Mouse (Mus musculus): Measurements from ENCODE around the gene Oosp2. TPM values are rescaled to one million over a fixed set of nuclear protein-coding genes. Genes with fewer than 3 reads are reported as not detected.

Gene Oosp2
- total RNA-seq (2022): not detected

DNA sequence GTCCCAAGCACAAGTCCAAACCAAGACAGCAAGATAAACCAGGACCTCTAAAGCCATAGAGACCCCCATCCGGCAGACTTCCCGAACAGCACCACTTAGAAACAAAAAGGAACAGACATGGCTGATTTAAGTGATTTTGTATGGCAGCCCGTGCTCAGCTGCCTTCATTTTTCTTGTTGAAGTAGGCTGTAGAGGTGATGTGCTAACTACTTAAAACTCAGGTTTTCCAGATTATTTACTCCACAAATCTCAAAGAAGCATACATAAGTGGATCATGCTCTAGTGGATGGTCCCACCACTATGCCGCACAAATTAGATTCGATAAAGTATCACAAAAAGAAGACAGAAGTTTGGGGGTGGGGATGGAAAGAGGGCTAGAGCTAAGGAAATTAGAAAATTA is at the start of gene Oosp2:
Gene Oosp2, minus strand, starts transcription at position 101 of the 400 bp plus-strand sequence.
- no peak for DNase-seq (ENCODE audit: low spot score in 2 of 2)

DNA sequence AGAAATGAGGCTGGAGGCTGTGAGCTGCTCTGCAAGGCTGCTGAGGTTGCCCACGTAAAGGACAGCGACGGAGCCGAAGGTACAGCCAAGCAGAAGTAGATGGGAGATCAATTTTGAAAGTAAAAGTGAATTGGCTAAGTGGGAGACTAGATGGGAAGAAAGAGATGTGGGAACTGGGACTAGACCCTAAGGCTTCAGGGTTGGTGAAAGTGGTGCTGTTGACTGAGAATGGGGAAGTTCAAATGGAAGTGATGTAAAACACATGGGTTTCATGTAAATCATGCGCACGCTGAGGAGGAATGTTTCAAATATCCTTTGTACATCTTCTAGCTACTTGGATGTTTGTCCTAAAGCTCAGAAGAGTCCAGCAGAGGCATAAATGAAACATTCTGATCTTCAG is 38.0 kb upstream of the Oosp2 start:
- no peak for DNase-seq (ENCODE audit: low spot score in 2 of 2)

GRCm38 (mm10) chr19:11696755-11697154 is 36.4 kb upstream of the Oosp2 start, which contains the start of gene Oosp3:
TSS of gene Oosp3 (plus strand) at chr19:11697055.
- no peak for DNase-seq (ENCODE audit: low spot score in 2 of 2)

DNA sequence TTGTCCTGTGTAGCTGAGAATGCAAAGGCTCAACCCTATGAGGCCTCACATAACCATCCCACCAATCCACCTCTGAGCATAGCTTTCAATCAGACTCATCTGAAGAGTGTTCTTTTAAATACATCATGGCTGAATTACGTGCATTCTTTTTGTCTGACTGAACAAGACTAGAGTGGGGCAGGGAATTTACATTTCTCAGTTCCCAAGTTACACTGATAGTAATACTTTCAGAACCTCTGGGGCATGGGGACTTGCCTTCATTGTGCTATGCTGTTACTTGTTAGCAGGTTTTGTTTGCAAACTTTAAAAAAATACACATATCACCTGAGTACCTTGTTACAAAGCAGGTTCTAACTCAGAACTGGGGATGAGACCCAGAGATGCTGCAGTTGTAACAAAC is 31.1 kb upstream of the Oosp2 start:
- DNase-seq (ENCODE audit: low spot score in 2 of 2): no peak

DNA sequence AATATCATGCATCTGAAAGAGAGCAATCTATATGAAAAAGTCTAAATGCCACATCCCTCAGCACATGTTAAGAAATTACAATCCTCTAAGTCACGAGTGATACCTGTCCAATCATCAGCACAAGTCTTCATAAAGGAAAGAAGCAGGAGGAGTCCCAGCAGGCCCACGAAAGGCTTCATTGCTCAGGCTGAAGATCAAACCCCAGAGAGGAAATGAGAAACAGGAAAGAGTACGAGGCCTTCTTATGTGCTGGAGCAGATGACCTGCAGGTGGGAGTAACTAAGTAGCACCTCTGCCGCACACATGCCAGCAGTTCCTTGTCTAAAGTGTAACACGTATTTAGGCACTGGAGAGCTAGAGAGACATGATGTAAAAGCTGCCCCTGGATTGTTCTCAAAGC is 30.5 kb upstream of the Oosp2 start, which contains the start of gene Oosp1:
Gene Oosp1, minus strand, starts transcription at position 312 of the 400 bp plus-strand sequence.
- DNase-seq (ENCODE audit: low spot score in 2 of 2): no peak

DNA sequence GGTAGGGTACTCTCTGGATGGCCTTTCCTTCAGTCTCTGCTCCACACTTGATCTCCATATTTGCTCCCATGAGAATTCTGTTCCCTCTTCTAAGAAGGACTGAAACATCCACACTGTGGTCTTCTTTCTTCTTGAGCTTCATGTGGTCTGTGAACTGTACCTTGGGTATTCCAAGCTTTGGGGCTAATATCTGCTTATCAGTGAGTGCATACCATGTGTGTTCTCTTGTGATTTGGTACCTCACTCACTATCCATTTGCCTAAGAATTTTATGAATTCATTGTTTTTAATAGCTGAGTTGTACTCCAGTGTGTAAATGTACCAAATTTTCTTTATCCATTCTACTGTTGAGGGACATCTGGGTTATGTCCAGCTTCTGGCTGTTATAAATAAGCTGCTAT is 1.2 kb upstream of the Oosp2 start:
- DNase-seq (ENCODE audit: low spot score in 2 of 2): no peak

- no peak for DNase-seq (ENCODE audit: low spot score in 2 of 2)
Measured at GRCm38 (mm10) chr19:11659142-11659541, 1.2 kb downstream of the Oosp2 start.

- no peak for DNase-seq (ENCODE audit: low spot score in 2 of 2)
Measured at GRCm38 (mm10) chr19:11649564-11649963, 10.8 kb downstream of the Oosp2 start.

GRCm38 (mm10) chr19:11646166-11646565 is 14.2 kb downstream of the Oosp2 start:
- no peak for DNase-seq (ENCODE audit: low spot score in 2 of 2)

DNA sequence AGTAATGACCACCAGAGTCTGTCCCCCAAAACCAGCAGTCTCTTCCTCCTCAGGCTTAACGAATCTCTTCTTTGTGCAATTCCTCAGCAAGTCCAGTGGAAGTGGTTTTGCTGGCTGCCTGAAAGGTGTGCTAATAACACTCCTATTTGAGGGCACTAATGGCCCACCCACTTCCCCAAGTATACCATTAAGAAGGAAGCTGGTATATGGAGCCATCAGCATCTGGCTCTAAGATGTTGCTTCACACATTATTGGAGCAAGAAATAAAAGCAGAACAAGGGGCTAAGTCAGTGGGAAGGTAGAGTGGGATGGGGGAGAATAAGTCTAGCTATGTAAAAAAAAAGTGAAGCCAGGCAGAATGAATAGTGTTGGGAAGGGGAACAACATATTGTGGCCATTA is 19.6 kb downstream of the Oosp2 start, which contains the start of gene Ms4a3:
Gene Ms4a3, minus strand, starts transcription at position 120 of the 400 bp plus-strand sequence.
- no peak for DNase-seq (ENCODE audit: low spot score in 2 of 2)

- no peak for DNase-seq (ENCODE audit: low spot score in 2 of 2)
Measured at GRCm38 (mm10) chr19:11639038-11639437, 21.3 kb downstream of the Oosp2 start.

GRCm38 (mm10) chr19:11635572-11635971 is 24.8 kb downstream of the Oosp2 start:
- no peak for DNase-seq (ENCODE audit: low spot score in 2 of 2)

DNA sequence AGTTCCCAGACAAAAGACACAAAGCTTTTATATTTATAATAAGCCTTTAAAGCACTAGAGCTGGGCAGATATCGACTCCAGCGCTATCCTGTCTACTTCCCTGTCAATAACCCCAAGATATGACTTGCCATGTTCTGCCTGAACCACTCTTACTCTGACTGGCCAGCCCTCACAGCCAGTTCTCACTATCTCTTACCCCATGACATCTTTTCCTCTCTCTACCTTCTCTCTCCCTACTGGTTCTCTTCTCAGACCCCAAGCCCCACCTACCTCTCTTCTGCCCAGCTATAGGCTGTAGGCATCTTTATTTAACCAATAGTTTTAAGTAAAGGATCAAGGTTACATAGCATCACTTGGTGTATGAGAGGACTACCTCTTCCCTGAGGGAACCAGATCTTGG is 26.0 kb downstream of the Oosp2 start:
- DNase-seq (ENCODE audit: low spot score in 2 of 2): no peak

GRCm38 (mm10) chr19:11633732-11634131 is 26.6 kb downstream of the Oosp2 start:
- no peak for DNase-seq (ENCODE audit: low spot score in 2 of 2)

- no peak for DNase-seq (ENCODE audit: low spot score in 2 of 2)
Measured at GRCm38 (mm10) chr19:11625231-11625630, 35.1 kb downstream of the Oosp2 start.

GRCm38 (mm10) chr19:11624800-11625199 is 35.6 kb downstream of the Oosp2 start:
- no peak for DNase-seq (ENCODE audit: low spot score in 2 of 2)

DNA sequence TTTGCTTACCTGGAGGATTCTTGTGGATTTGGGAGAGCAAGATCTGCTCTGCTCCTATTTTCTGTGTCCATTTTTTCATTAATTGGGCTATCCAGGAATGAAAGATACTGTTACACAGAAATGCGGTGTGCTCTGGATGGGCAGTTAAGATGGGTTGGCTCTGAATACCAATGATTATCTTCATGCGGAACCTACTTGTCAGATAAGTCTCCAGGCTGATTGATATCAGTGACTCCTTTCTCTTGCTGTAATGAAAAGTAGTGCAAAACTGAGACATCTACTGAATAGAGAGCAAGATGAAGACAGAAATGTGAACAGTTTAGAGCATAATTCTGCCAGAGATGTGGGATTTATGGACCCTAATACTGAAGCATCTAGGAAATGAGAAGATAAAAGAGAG is 36.8 kb downstream of the Oosp2 start, which contains the start of gene Ms4a2:
Gene Ms4a2, minus strand, starts transcription at position 169 of the 400 bp plus-strand sequence.
- no peak for DNase-seq (ENCODE audit: low spot score in 2 of 2)

- DNase-seq (ENCODE audit: low spot score in 2 of 2): no peak
Measured at GRCm38 (mm10) chr19:11617983-11618382, 42.4 kb downstream of the Oosp2 start.

DNA sequence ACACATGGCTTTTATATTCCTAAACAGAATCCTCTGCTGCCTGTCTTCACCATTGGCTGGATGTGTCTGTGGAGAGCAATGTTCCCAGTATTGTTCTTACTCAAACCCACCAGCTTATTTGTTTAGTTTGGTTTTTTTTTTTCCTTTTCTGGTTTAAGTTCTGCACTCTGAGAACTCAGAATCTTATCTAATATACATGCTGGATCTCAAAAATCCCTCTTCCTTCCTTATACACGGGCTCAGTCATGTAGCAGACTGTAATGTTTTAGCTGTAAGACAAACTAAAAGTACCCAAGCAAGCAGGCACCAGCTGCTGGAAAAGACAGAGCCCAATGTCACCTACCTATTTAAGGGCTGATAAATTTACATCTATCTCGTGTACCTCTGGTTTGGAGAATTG is 45.6 kb downstream of the Oosp2 start:
- DNase-seq (ENCODE audit: low spot score in 2 of 2): no peak

DNA sequence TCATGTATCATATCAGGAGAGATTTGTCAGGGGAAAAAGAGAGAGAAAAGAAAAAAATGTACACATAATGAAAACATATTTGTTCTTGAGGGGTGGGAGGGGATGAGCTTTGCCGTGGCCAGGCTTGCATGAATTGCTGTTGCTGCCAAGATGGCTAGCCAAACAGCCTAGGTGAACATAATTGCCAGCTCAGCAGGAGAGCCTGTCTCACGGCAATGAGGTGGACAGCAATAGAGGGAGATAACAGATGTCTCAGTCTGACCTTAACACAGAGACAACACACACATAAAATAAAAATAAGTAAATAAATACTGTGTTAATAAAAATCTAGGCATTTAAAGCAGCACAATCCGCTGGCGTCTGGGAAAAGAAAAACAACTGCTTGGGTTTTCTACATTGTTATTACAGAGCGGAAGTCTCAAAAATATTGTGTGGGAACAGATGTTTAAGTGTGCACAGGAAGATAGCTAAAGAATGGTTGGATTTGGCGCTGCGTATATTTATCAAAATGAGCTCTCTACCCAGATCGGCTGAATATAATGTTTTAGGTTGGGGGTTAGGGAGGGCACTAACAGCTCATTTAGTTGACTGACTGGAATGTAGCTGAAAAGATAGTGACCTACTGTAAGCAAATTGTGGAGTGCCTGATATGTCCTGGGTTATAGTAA is 46.4 kb downstream of the Oosp2 start:
- no peak for DNase-seq (ENCODE audit: low spot score in 2 of 2)

GRCm38 (mm10) chr19:11613084-11613483 is 47.3 kb downstream of the Oosp2 start:
- no peak for DNase-seq (ENCODE audit: low spot score in 2 of 2)

DNA sequence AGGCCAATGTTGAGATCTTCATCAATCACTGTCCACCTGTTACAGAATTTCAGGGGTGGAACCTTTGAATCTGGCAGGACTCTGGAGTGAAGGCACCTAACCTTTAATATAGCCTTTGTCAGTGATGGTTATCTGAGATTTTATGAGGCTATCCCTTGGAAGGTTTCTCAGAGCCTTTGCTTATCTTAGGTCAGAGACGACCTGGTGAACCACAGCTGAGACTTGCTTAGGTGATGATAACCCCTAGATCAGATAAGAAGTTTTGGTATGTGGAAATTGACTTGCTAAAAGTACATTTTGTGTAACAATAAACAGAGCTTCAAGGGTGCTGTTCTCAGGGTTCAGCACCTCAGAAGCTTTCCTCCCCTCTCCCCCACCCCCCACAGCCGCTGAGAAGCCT is 48.1 kb downstream of the Oosp2 start:
- DNase-seq (ENCODE audit: low spot score in 2 of 2): no peak

DNA sequence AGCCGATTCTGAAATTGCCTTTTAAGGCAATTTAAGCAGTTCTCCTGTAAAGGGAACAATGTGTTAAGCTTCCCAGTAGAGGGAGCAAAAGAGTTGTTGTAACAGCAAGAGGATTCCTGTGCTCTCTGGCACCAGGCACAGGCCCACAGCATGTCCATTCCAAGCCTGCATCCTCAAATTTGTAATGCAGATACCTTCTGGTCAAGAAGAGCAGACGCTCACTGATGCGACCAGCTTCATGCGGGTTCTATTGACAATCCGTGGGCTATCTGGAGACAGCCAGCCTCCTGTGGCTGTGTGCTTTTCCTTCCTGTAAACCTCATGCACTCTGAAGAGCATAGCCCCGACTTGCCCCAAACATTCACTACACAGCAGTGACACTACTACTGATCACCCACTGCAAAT is 48.8 kb downstream of the Oosp2 start:
- DNase-seq (ENCODE audit: low spot score in 2 of 2): no peak

All from gastrocnemius, adult 8-10 months (tissue).